Mouse (Mus musculus) ovary, adult 10 weeks (tissue): ENCODE data around the gene Csn2. TPM values are rescaled to one million over a fixed set of nuclear protein-coding genes. Genes with fewer than 3 reads are reported as not detected.

Experiments
- polyA plus RNA-seq: library from polyadenylated mRNA; stranded (reverse); fragments of 350-450 nt; fragmentation: Illumina TruSeq; extraction: RNeasy Lipid Tissue Mini Kit (QIAGEN cat#74804); gene quantifications from one replicate; pipeline ENCODE4 v1.2.3, GENCODE M21; 2014

The Csn2 gene
- polyA plus RNA-seq, result not detected

DNA sequence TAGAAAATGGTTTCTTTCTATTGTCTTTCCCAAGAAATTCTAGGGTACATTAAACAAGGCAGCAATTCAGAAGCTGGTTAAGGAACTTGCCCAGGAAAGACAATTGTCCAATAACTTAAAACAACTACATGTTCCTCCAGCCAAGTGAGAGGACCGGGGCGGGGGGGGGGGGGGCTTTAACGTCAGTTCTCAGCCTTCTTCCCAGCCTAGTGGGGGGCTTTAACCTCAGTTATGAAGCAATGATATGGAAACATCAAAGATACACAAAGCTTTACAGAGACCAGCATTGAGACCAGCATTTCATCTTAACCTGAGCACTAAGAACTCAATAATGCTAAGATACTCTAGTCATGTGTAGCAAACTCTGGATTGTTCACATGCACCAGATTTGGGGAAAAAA, at the start of gene Csn2:
Gene Csn2 (minus strand): TSS at position 101 of the 400 bp plus-strand sequence.

DNA sequence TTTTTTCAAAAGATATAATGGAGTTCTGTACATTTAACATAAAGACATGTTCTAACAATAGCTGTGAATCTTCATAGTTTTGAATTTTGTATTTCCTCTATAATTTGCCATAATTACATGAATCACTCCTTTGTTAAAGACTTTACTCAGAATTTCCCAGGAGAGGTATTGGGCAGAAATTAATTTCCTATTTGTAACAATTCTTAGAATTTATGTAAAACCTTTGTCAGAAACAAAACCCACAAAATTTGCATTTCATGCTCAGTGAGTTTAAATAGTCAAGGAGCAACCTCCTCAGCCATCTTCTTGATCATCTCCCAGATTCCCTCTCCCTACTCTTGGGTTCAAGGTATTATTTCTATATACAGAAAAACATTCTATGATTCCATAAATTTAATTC, 33.5 kb downstream of the Csn2 start, which contains the start of gene Csn1s1:
Gene Csn1s1 (plus strand): TSS at position 301 of the 400 bp plus-strand sequence.

Other genes with a start within 250 kb of the Csn2 start
- gene Ugt2a2, start 217.4 kb downstream of the Csn2 start, polyA plus RNA-seq, result not detected
- gene Gm43638, start 212.8 kb downstream of the Csn2 start, polyA plus RNA-seq, result not detected
- not detected for gene Ugt2a1, start 208.8 kb downstream of the Csn2 start, polyA plus RNA-seq
- gene Sult1b1, start 161.4 kb downstream of the Csn2 start, polyA plus RNA-seq, result not detected
- gene Sult1d1, start 130.6 kb downstream of the Csn2 start, polyA plus RNA-seq, result 2.6 TPM
- gene Sult1e1, start 108.0 kb downstream of the Csn2 start, polyA plus RNA-seq, result not detected
- gene Csn1s1, start 33.4 kb downstream of the Csn2 start, polyA plus RNA-seq, result not detected
- gene Csn1s2a, start 74.9 kb upstream of the Csn2 start, polyA plus RNA-seq, result not detected
- gene Csn1s2b, start 108.5 kb upstream of the Csn2 start, polyA plus RNA-seq, result not detected
- not detected for gene Prr27, start 126.1 kb upstream of the Csn2 start, polyA plus RNA-seq
- gene Odam, start 185.4 kb upstream of the Csn2 start, polyA plus RNA-seq, result not detected
- not detected for gene Csn3, start 225.9 kb upstream of the Csn2 start, polyA plus RNA-seq